Mouse (Mus musculus): ENCODE measurements around the gene Rasl10b. TPM values are rescaled to one million over a fixed set of nuclear protein-coding genes. Genes with fewer than 3 reads are reported as not detected.
A peak's percentile ranks its signal among the peaks of the same experiment; 100 is the strongest.

The Rasl10b gene
- polyA plus RNA-seq, 1 experiment from 2014 or later, result 27.5 TPM

DNA sequence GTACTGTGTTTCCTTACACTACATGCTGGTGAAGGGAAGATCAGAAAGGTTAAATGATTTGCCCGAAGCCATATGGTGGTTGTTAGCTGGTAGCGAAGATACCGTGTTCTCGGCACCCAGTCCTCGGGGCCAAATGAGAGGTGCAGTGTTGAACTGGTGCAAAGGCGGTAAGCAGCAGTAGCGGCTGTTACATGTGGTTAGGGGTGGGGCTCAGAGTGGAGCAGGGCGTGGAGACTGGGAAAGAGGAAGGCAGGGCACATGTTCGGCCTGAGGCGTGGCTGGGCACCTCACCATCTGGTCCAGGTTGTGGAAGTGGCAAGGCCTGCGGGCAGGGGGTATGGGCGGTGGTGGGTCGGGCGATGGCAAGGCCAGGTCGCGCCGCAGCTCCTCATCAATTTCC lies 18.0 kb downstream of the Rasl10b start:
- CTCF ChIA-PET, result interaction anchor here (0.9 kb wide), 1 partner anchor 10 kb away, joined by 3 read pairs; no protein-coding TSS in a partner anchor
- peaks cover 36% of the 10 kb centered on the region for H3K27me3 ChIP-seq
- TF ChIP-seq CTCF (IDR thresholded peaks at IDR 0.05), result no peak
- DNase-seq (ENCODE audit: low read depth, low spot score) (no peak), ATAC-seq (no peak)
- in situ Hi-C loops (cut with MboI; ENCODE audit: low pct_unique_long_range_greater_than_20kb), result loop anchor here (10.0 kb wide), 1 partner anchor 72 kb away; no protein-coding TSS in a partner anchor
- POLR2A ChIA-PET, result no interaction called here

DNA sequence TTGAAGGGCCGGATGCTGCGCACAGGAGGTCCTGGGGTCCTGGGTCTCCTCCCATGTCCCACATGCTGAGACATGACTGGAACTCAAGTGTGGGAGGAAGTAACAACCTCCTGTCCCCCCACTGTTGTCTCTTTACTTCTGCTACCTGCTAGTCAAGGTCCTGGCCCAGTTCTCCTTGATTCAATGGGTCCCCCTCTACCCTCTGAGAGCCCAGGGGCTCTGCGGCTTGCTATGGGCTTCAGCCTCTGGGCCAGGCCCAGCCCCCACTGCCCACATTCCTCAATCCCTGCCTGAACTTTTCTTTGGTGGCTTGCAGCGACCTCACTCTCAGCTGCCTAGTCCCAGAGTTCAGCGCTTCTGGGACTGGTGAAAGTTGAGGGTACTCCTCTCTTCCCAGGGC lies 20.4 kb downstream of the Rasl10b start, which contains the start of gene Gas2l2:
TSS of gene Gas2l2 (minus strand) at position 101 of the 400 bp plus-strand sequence.
- ChIA-PET CTCF (no interaction called here), POLR2A (no interaction called here)
- peaks cover 36% of the 10 kb centered on the region for H3K27me3 ChIP-seq
- DNase-seq (ENCODE audit: low read depth, low spot score) (no peak), ATAC-seq (no peak)
- in situ Hi-C loops (cut with MboI; ENCODE audit: low pct_unique_long_range_greater_than_20kb), result loop anchor here (10.0 kb wide), 1 partner anchor 75 kb away; no protein-coding TSS in a partner anchor
- TF ChIP-seq CTCF (IDR thresholded peaks at IDR 0.05), result no peak

DNA sequence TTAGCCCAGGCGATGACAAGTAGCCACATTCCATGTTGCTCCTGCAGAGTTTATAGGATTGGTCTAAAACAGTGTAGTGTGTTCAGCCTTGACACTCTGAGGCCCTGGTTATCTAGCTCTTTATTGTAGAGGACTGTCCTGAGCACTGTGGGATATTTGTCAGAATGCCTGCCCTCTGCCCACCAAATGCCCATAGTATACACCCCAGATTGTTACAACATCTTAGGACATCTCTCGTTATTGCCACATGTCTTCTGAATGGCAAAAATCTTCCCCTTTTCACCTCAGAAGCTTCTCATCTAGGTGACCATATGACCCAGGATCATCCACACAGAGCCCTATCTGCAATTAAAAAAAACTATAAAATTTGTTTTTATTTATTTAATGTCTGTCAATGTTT lies 23.6 kb downstream of the Rasl10b start:
- TF ChIP-seq CTCF (IDR thresholded peaks at IDR 0.05), result no peak
- ChIA-PET CTCF (no interaction called here), POLR2A (interaction anchor here (1.7 kb wide), 1 partner anchor 23 kb away, joined by 4 read pairs; the partner anchor contains the start of gene Rasl10b)
- in situ Hi-C loops (cut with MboI; ENCODE audit: low pct_unique_long_range_greater_than_20kb), result no loop called here
- ATAC-seq (no peak), DNase-seq (ENCODE audit: low read depth, low spot score) (no peak)
- H3K27me3 ChIP-seq, result peaks cover 46% of the 10 kb centered on the region

DNA sequence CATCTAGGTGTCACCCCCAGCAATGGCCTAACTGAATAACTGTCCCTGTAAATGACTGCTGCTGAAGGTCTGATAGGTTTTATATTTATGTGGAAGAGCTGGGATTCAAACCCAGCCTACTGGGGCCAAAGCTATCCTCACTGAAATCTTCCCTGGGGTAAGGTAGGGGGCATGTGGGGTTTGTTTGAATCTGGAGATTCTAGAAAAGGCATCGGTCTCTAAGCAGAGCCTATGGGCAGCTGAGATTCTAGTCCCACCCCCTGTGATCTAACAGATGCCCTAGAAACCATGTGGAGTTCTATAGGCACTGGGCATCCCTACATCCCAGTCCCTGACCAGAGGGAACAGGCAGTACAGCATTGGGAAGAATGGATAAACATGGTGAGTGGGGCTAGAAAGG lies 28.4 kb downstream of the Rasl10b start, which contains the start of gene 1700020L24Rik:
TSS of gene 1700020L24Rik (plus strand) at position 301 of the 400 bp plus-strand sequence.
- no peak for TF ChIP-seq CTCF (IDR thresholded peaks at IDR 0.05)
- CTCF ChIA-PET, result interaction anchor here (4.5 kb wide), 1 partner anchor 12 kb away, joined by 11 read pairs; no protein-coding TSS in a partner anchor
- POLR2A ChIA-PET, result no interaction called here
- peaks cover 38% of the 10 kb centered on the region for H3K27me3 ChIP-seq
- no peak for DNase-seq (ENCODE audit: low read depth, low spot score)
- in situ Hi-C loops (cut with MboI; ENCODE audit: low pct_unique_long_range_greater_than_20kb), result loop anchor here (5.0 kb wide), 1 partner anchor 200 kb away; no protein-coding TSS in a partner anchor
- no peak for ATAC-seq

DNA sequence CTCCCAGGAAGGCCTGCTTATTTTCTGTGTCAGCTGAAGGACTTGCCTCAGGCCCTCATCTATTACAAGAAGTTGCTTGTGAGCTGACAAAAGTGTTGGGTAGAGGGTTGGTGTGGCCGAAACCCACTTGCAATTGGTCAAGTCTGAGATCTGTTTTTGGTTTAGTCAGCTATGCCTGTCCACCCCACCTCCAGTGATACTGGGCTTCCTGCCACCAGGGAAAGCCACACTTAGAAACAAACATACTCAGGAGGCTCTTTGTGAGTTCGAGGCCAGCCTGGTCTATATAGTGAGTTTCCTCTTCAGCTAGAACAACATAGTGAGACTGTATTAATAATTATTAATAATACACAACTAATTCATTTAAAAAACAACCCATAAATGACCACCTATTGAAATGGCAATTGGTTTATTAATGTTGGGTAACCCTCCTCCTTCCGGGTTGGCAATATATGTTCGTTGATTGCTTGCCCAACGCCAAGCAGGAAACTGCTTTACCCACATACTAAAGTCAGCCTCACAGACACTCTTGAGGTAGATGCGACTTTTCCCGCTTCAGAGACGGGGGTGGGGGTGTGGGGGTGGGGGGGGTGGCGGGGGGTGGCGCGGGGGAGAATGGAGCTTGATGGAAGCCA lies 30.6 kb downstream of the Rasl10b start:
- POLR2A ChIA-PET, result no interaction called here
- in situ Hi-C loops (cut with MboI; ENCODE audit: low pct_unique_long_range_greater_than_20kb), result loop anchor here (5.0 to 10.0 kb wide), 2 partner anchors 198 to 295 kb away; no protein-coding TSS in a partner anchor

DNA sequence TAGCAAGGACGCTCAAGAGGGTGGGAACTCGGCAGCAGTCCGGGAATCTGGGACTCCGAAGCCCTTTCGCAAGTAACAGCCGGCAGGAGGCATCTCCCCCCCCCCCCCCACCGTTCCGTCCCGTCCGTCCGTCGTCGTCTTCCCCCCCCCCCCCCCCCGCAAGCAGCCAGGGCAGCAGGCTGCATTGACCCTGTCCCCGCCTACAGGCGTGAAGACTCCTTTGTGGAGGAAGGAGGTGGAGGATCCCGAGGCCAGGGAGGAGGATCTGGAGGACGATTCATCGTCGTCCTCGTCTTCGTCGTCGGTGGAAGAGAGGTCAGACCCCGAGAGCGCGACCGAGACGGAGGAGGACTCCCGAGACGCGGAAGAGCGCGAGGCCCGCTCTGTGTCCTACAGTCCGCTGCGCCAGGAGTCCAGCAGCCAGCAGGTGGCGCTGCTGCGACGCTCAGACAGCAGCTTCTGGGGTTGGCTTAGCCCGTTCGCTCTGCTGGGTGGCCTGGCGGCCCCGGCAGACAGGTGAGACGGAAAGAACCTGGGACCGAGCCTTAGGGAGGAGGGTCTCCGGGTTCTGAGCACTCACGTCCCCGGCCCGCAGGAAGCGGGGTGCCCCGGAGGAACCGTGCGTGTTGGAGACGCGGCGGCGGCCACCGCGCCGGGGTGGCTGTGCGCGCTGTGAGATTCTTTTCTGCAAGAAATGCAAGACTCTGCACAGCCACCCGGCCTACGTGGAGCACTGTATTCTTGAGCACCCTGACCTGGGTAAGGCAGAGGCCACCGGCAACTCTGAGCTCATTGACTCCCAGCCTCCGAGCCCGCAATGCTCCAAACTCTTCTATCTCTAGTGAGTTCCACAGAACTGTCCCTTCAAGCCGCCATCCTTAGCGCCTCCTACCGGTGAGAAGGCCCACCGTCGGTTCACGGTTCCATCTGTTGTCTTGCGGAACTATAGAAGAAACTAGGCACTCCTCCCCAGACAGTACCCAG lies 31.4 kb downstream of the Rasl10b start:
- peaks cover 37% of the 10 kb centered on the region for H3K27me3 ChIP-seq
- in situ Hi-C loops (cut with MboI; ENCODE audit: low pct_unique_long_range_greater_than_20kb), result loop anchor here (10.0 kb wide), 1 partner anchor 294 kb away; no protein-coding TSS in a partner anchor
- ChIA-PET CTCF (interaction anchor here (0.8 to 1.5 kb wide), 7 partner anchors 14 to 310 kb away, joined by 3 to 7 read pairs (median 3); partner anchors contain the start of gene Taf15), POLR2A (no interaction called here)
- DNase-seq (ENCODE audit: low read depth, low spot score) (no peak), ATAC-seq (peak; percentile 88)
- peak; percentile 100 for TF ChIP-seq CTCF (IDR thresholded peaks at IDR 0.05)

More for the DNA sequence above, 30.6 kb downstream of the Rasl10b start:
- CTCF ChIA-PET, result interaction anchor here (1.3 kb wide), 2 partner anchors 34 to 311 kb away, joined by 3 to 5 read pairs; no protein-coding TSS in a partner anchor
- ATAC-seq (no peak), DNase-seq (ENCODE audit: low read depth, low spot score) (no peak)
- no peak for TF ChIP-seq CTCF (IDR thresholded peaks at IDR 0.05)
- peaks cover 43% of the 10 kb centered on the region for H3K27me3 ChIP-seq

DNA sequence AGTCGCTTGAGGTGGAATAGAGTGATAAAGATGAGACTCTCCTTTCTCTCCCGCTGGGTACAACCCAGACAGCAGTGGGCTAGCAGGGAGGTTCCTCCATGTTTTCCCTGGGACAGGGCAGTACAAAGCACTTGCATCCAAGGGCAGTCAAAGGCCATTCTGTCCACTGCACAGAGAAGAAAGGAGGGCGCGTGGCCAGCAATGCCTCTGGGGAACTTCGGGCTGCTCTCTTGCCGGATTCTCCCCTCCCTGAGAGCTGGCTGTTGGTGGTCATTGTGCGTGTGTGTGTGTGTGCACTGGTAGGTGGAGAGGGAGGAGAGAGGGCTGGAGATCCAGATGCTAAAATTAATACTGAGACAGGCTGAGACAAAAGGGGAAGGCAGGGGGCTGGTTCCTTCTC lies 32.3 kb downstream of the Rasl10b start:
- in situ Hi-C loops (cut with MboI; ENCODE audit: low pct_unique_long_range_greater_than_20kb), result loop anchor here (10.0 kb wide), 1 partner anchor 294 kb away; no protein-coding TSS in a partner anchor
- DNase-seq (ENCODE audit: low read depth, low spot score) (no peak), ATAC-seq (no peak)
- POLR2A ChIA-PET, result no interaction called here
- no peak for TF ChIP-seq CTCF (IDR thresholded peaks at IDR 0.05)
- peaks cover 31% of the 10 kb centered on the region for H3K27me3 ChIP-seq
- CTCF ChIA-PET, result interaction anchor here (1.0 to 3.0 kb wide), 8 partner anchors 15 to 309 kb away, joined by 3 to 16 read pairs (median 4); partner anchors contain the start of gene Taf15

DNA sequence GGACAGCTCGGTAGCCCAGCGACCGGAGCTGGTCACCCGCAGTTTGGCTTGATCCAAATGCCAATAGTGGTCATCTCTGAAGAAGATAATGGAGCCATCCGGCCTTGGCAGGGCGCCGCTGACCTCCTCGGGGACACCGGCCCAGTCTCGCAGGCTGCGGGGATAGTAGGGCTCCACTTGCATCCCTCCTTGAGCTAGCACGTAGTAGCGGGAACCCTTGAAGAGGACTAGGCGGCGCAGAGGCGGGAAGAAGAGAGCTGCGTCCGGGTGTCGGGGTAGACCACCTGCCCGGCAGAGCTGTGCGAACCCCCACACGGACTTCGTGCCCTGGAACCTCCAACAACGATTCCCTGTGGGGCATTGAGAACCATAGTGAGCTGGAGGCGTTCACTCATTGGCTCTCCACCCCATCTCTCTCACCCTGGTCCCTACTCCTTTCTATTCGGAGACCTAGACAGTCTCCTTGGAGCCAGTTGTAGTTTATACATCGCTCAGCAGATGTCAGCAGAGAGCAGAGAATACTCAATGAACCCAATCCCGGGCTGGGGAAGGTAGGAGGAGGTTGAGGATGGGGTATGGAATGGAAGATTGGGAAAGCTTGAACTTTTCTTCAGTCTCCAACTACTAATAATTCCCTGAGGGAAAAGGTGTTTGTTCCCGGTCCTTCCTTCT lies 33.8 kb downstream of the Rasl10b start:
- in situ Hi-C loops (cut with MboI; ENCODE audit: low pct_unique_long_range_greater_than_20kb), result loop anchor here (10.0 kb wide), 1 partner anchor 292 kb away; no protein-coding TSS in a partner anchor
- peaks cover 21% of the 10 kb centered on the region for H3K27me3 ChIP-seq
- no peak for DNase-seq (ENCODE audit: low read depth, low spot score)
- no peak for ATAC-seq
- TF ChIP-seq CTCF (IDR thresholded peaks at IDR 0.05), result peak; percentile 86
- CTCF ChIA-PET, result interaction anchor here (0.6 to 3.0 kb wide), 12 partner anchors 9 to 75 kb away, joined by 3 to 16 read pairs (median 4); partner anchors contain the start of genes Mmp28 and Taf15
- POLR2A ChIA-PET, result interaction anchor here (1.0 to 1.3 kb wide), 4 partner anchors 20 to 33 kb away, joined by 3 to 5 read pairs (median 4); partner anchors contain the start of genes Mmp28 and Taf15

DNA sequence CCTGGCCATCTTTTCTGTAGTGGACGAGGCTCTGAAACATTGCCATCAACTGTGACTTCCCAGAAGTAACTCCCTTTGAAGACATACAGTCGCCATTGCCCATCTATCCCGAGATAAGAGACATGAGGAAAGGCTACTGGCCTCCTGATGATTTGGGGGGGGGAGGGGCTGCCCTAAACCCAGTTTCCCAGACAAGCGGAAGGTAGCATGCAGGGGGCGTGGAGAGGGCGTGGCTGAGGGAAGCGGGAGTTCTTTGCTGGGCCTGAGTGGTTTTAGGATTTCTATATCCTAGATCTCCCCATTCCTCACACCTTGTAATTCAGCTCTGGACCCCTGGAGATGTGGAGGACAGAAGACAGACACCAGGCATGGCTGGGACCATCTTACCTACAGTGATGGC lies 34.9 kb downstream of the Rasl10b start:
- TF ChIP-seq CTCF (IDR thresholded peaks at IDR 0.05), result no peak
- POLR2A ChIA-PET, result interaction anchor here (1.0 to 1.3 kb wide), 2 partner anchors 29 to 30 kb away, joined by 3 to 5 read pairs; partner anchors contain the start of gene Taf15
- DNase-seq (ENCODE audit: low read depth, low spot score) (no peak), ATAC-seq (no peak)
- peaks cover 16% of the 10 kb centered on the region for H3K27me3 ChIP-seq
- CTCF ChIA-PET, result interaction anchor here (1.1 to 3.0 kb wide), 4 partner anchors 11 to 74 kb away, joined by 3 to 16 read pairs (median 9); partner anchors contain the start of gene Taf15
- in situ Hi-C loops (cut with MboI; ENCODE audit: low pct_unique_long_range_greater_than_20kb), result loop anchor here (10.0 kb wide), 1 partner anchor 291 kb away; no protein-coding TSS in a partner anchor
